Mouse (Mus musculus) heart, postnatal 10 days (tissue): ENCODE data around the gene Actrt2. TPM values are rescaled to one million over a fixed set of nuclear protein-coding genes. Genes with fewer than 3 reads are reported as not detected.

Source experiments
- DNase-seq, 2 experiments: peaks; one replicate each; pipeline ENCODE4 v3.0.0; 2021
- intact Hi-C: fragments of 180-260 bp; cut with DNase I; formaldehyde crosslinking; loops from one replicate; pipeline ENCODE4 v1.15.1; 2025
- total RNA-seq, 2 experiments: library from RNA; stranded (reverse); gene quantifications; 2 replicates each; pipeline ENCODE4 v1.2.3; 2021

Gene Actrt2
- total RNA-seq: not detected

DNA sequence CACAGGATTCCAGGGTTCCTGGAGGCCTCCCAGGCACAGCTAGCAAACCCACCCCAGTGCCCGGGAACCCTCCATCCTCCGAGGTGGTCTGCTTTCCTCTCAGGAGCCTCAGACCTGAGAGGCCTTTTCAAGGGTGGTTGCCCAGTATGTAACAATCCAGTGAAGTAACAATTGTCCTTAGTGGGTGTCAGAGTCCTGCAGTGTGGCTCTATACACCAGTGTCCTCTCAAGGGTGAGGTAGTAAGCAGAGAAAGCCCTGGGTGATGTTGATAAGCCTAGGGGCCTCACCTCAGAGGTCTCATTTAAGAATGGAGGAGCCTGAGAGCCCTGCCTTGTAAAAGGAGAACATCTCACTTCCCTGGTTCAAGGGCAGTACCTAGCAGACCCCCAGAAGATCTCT lies at the start of gene Actrt2:
TSS of gene Actrt2 (minus strand) at position 101 of the 400 bp plus-strand sequence.
- DNase-seq: no peak
- intact Hi-C loops: no loop called here

DNA sequence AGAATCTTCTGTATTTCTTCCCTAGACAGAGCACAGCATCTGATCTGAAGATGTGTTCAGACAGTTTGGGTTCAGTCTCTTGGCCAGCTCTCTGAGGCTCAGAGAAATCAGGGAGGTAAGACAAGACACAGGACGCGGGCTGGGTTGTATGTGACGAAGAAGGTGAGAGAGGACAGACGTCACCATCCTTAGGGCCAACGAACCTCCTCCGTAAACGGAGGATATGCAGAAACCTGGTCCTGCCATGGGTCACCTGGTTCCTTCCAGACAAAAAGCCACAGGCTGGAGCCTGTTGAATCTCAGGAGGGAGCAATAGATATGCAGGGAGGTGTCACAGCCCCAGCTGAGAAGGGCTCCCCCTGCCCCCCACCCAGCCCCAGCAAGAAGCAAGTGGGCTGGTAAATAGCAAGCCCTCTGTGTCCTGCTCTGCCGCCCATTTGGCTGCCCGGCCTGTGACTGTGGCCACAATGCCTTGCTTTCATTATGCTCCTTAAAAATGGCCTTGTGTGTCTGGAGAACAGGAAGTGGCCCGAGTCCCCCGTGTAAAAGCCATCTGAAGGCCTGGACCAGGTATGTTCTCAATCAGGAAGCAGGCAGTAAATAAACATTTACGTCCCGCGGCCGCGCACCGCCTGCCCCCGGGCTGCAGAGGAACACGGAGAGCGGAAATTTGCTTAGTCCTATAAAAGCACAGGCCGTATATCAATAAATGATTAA lies 41.9 kb upstream of the Actrt2 start:
- DNase-seq: no peak
- intact Hi-C loops: no loop called here

DNA sequence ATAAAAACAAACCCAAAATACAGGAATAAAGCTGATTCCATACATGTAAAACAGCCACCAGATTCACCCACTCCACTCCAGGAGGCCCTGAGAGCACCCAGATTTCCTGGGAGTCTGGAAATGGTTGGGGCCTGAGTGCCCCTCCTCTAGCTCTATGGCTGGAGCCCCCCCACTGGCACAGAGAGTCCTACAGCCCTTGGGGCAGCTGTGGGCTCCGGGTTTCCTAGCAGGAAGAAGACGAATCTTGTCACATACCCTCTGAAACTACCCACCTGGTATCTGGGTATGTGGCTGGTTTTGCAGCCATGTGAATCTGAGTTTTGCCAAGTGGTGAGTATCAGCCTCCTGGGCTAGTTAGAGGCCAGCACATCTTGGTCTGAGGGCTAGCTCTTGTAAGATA lies 41.1 kb upstream of the Actrt2 start:
- intact Hi-C loops: no loop called here
- DNase-seq: no peak

DNA sequence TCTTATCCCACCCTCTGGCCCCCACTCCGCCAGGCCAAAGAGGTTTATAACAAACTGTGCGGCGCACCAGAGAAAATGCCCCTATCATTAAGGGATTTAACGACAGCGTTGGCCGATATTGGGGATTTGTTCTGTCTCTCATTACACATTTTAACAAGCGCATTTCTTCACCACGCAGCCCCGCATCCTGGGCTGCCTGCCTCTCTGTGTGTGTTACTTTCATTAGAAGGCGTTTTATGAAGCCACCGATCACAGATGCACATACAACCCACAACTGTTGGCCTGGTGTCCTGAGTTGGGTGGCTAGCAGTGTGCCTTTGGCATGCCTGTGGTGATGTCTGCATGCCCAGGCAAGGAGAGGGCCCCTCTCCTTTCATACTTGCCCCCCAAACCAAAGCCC lies 40.6 kb upstream of the Actrt2 start:
- intact Hi-C loops: no loop called here
- DNase-seq: no peak

DNA sequence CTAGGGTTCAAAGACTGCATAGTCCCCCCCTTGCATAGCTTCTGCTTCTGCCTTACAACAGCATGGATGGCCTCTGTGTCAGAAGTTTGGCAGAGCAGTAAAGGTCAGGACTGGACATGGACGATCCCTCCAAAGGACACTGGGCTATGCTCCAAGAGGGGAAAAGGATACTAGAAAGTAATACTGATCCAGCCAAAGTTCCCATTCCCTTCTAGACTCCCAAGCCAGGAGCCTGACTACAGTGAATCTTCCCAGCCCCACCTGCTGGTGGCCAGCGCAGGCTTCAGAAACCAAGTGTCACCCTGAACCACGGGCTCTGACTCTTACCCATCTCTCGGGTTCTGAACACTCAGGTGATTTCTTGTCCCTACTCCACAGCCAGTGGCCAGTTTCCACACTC lies 39.9 kb upstream of the Actrt2 start:
- intact Hi-C loops: no loop called here
- DNase-seq: peak in 1 of 2 experiments; percentile 13

DNA sequence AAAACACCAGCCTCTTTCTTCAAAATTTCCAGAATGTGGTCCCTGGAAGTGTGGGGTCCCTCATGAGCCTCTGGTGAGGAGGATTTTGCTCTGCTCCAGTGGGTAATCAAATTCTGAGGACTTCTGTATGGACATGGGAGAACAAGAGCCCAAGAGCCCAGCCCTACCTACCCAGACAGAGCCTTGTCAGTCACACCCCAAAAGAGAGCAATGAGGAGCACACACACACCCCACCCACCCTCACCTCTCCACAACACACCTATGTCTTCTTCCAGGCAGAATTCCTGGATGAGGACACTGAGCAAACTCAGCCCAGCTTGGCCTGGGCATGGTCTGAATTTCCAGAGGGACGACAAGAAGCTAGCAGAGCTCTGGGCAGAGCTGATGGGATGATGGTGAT lies 38.8 kb upstream of the Actrt2 start:
- intact Hi-C loops: no loop called here
- DNase-seq: no peak

DNA sequence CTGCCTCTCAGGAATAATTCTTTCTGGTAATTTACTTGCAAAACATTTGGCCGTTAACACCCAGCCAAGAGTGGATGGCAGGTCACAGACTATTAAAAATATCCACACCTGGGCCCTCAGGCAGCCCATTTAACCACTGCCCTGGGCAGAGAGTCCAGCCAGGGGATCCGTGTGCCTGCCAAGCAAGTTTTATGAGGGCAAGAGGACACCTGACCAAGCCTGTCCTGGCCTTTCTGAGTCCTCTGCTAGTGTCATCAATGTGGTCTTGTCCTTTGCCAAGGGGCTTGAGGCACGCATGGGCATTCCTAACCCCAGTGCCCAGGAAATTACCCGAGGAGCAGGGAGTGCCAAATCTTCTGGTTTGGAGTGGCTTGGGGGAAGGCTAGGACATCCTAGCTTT lies 38.0 kb upstream of the Actrt2 start:
- intact Hi-C loops: no loop called here
- no peak for DNase-seq

DNA sequence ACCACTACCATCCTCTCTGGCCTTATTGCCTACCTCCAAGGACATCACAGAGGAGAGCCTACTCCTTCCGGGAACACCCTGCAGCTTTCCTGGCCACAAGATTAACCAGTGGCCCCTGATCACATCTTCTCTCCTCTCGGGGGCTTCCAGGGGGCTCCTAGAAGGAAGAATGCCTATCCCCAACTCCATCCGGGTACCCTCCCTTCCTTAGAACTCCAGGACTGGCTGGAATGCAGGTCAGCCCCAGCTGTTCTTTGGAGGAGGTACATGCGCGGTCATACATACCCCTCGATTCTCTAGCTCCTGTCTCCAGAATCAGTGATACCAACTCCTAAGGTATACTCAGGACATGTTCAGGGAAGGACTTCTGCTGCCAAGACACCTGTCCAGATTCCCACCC lies 37.4 kb upstream of the Actrt2 start:
- no peak for DNase-seq
- intact Hi-C loops: no loop called here

DNA sequence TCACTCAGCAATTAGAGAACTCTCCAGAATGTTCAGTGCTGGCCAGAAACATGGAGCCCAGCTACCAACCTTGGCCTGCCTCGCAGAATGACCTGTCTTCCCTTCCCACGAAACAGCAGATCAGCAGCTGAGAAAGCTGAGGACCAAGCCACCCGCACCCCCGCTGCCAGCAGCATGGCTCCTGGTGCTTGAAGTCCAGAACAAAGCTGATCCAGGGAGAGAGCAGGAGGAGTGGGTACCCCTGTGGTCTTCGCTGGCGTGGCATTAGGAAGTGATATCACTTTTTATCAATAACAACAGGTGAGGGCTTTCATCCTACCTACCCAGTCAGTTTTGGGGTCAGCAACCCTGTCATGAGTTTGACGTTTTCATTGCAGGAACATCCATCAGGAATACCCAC lies 36.9 kb upstream of the Actrt2 start:
- intact Hi-C loops: no loop called here
- DNase-seq: no peak

DNA sequence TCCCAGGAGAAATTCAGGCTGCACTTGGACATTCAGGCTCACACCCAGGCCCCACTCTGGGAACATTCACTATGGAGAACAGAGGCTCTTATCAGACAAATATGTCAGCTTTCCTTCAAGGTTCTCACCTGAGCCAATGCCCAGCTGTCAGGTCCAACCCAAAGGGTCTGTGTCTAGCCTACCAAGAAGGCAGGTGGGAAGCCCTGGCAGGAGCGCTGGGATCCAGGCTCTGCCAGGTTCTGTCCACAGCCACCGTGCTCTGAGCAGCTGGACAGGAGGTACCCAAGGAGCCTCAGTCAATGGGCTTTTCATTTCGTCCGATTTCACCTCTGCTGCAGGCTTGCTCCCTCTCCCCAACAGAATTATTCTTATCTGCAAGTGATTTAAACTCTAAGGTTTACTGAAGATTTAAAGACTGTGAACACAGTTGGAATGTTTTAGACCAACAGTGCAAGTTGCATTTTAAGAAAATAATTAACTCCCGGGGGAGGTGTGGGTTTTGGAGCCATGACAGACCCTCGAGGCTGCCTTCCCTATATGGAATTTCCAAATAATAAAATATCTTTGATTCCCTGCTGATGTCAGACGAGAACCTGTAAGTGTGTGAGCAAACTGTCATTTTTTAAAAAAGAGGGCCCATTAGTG lies 35.9 kb upstream of the Actrt2 start:
- no peak for DNase-seq
- intact Hi-C loops: no loop called here

DNA sequence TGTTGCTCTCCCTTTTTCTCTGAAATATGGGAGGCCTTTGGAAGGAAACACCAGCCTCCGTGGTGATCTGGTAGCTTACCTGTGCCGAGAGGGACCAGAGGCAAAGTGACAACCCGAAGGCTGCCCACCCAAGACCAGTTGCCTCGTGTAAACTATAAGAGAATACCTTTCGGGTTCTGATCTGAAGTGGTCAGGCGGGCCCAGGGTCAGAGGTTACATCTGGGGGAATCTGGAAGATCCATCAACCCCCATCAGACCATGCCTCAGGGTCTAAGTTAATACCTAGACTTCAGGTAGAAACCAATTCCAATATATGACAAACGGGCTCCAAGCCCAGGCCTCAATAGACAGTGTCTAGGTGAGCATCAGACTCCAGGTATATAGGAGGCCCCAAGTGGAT lies 35.3 kb upstream of the Actrt2 start:
- intact Hi-C loops: no loop called here
- DNase-seq: no peak

DNA sequence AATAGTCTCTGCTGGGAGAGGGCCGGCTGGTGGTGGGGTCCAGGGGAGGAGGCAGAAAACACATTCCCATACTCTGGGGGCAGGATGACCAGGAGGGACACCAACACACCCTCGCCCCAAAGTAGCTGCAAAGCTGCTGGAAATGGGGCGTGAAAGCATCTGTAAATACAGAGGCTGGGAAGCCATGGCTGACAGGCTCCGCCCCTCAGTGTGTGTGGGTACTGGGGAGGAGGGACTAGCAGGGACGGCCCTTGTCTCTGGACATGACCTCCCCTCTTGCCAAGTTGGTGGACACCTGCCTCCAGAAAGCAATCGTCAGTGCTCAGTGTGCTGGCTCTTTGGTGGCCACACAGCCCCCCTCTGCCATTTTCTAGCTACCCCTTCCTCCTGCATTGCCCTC lies 34.5 kb upstream of the Actrt2 start:
- intact Hi-C loops: no loop called here

DNA sequence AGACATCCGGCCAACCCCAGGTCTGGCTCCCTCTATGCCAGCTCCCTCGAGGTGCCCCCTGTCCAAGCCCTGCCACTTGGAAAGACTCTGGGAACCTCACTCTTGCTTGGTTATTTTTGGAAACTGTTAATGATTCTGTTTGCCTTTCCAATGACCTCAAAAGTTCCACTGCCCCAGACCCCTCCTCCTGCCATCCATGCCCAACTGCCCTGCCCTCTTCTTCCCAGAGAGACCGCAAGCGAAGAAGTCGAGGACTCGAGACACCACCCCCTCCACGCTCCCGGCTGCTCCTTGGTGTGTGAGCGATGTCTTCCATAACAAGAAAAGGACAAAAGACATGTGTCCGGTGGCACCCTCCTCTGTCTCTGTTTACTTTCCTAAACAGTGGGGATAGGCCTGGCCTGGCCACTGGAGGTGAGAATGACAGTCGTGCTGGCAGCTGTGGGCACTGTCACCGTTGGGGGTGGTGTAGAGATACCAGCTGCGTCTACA lies 33.3 kb upstream of the Actrt2 start:
- intact Hi-C loops: no loop called here
- peak; percentile 74 to 79 for DNase-seq

More for the DNA sequence above, 34.5 kb upstream of the Actrt2 start:
- no peak for DNase-seq

DNA sequence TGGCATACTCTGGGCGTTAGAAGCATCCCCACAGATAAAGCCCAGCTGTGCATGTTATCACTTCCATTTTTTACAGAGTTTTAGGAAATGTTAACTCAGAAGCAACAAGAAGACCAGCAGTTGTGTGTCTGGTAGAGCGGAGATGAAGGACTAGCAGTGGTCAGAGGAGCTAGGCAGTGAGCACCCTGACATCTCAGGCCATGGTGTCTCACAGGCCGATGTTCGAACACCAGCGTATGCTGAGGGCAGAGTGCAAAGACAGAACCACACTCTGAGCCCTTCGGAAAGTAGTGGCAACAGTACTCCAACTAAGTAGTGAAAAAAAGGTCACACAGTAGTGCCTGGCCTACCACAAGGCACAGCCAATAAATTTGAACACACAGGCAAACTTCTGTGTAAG lies 32.8 kb upstream of the Actrt2 start:
- DNase-seq: no peak
- intact Hi-C loops: no loop called here

DNA sequence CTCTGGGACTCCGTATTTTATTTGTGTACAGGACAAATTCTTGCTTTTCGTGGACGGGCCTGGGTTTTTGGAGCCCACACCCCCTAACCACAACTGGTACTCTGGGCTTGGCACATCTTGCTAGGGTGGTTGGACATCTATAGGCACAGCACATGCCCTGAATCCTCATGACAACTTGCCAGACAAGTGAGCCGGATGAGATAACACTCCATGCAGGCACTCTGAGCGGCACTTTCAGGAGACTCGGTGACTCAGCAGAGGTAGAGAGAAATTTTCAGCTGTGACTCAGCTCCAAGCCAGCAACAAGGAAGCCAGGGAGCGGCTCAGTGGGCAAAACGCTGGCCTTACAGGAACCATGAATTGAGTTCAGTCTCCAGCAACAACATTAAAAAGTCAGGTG lies 31.6 kb upstream of the Actrt2 start:
- intact Hi-C loops: no loop called here
- DNase-seq: peak in 1 of 2 experiments; percentile 42

DNA sequence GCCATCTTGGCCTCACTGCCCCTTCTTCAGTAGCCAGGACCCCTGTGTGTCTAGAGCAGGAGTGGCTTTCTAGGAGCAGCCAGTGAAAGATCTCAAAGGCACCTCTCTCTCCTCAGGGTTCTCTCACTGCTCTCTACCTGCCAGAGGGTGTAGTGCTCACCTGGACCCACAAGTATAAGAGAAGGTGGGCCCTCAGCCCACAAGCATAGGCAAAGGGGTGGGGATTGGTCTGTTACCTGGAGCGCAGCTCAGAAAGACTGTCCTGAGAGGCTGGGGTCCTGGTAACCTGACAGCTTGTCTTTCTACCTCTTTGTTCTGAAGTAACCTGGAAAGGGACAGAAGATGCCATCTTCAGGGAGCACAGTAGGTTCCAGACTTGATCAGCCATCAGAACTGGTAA lies 31.0 kb upstream of the Actrt2 start:
- DNase-seq: no peak
- intact Hi-C loops: no loop called here

DNA sequence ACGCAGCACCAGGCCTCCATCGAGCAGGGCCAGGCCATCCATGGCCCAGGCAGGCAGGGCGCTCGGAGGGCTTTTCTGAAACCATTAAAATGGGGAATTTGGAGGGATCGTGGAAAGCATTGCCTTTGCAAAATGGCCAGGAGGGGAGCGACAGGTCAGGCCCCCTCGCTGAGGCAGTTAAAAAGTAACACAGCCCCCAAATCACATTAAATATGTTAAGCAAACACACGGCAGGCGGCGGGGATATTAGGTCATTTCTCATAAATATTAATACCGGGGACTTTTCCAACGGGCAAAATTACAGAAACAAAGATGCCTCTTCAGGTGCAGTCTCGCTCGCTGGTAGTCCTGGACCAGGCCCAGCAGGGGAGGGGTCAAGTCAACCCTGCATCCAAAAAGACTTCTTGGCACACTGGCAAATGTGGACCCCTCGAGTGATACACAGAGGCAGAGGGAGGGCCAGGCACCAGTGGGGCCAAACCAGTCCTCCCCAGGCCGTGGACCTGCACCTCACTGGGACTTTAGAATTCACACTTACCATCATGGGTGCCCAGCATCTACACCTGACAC lies 30.4 kb upstream of the Actrt2 start:
- intact Hi-C loops: no loop called here
- no peak for DNase-seq

DNA sequence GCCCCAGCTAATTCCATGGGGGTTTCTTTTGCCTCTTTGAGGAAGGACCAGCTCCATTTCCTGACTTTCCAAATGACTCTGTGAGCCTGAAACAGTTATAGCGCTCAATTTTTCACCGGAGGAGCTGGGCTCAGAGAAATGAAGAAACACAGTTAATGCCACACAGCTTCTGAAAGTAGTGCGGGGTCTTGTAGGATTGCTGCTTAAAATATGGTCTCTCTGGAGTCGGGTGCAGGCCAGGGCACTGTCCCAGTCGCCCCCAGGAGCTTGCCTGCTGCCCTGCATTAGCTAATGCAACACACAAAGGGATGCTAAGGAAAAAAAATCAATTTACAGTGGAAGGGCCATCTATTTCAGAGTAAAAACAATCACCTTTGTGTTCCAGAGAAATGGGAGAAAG lies 29.8 kb upstream of the Actrt2 start:
- intact Hi-C loops: no loop called here

DNA sequence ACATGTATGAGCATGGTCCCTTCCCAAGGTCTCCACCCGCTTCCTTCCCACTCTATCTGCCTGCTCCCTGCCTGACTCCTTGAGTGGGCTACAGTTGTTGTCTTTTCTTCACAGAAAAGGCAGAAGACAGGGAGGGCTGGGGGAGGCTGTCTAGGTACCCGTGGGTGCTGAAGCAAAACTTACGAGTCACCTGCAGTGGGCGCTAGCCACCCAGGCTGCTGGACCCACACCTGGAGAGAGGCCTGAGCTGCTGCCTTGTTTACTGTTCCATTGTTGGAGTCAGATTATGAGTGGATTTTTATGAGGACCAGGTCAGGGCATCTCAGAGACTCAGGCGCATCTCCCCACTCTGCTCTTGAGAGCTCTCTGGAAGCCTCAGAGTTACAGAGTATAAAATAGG lies 28.9 kb upstream of the Actrt2 start:
- intact Hi-C loops: no loop called here
- no peak for DNase-seq

More for the DNA sequence above, 29.8 kb upstream of the Actrt2 start:
- DNase-seq: no peak

DNA sequence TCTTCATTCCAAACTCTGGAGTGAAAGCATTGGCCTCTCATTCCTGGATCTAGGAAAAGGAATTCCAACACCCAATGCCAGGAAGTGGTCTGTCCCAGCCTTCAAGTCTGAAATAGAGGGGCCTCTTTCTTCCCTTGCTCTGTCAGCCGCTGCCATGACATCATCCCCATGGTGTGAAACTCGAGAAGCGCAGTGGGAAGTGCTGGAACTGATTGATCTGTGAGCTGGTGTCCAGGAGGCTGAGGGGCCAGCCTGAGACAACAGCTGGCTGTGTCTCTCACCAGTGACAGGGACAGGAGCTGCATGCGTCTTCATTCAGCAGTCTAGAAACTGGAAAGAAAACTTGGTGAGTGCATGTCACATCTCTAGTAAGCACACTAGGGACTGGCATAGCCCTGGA lies 28.5 kb upstream of the Actrt2 start:
- DNase-seq: no peak
- intact Hi-C loops: no loop called here

DNA sequence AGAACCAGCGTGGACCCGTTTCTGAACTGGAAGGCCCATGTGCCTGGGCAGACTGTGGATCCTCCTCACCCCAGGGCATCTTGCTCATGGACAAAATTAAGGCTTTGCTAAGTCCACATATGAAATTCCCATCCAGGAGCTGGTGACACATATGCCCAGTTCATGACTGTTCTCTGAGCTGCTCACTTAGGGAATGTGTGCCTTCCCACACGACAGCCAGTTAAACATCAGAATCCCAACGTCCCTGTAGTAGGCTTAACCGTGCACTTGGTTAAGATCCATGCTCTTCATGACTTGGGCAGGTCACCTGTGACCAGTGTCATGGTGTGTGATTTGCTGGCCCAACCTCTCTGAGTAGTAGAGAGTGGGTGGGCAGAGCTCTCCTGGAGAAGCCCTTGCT lies 26.7 kb upstream of the Actrt2 start:
- intact Hi-C loops: no loop called here
- DNase-seq: no peak

DNA sequence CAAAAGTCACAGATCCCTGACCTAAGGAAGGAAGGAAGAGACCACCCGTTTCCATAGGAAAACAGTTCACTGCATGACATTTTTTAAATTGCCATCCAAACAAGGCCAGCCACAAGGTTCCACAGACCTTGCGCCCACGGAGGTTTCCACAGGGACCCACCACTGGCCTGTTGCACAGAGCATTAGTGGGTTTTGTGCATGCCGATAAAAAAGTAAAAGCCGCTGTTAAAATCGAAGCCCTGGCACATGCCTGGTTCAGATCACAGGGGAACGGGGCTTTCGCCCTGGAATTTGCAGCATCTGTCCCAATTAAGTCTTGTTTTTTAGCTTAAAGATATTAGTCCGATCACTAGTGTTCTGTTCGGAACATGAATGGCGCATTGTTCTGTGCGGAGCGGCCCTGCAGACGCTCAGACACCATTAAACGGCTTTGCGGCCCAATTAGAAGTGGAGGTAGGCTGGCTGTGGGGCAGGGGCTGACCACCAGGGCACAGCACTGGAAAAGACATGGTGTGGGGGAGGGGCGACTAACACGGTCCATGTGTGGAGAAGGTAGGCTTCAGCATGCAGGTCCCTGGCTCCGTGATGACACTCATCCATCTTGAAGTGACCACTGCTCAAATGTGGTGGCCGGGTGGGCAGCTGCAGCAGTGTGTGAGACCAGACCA lies 25.8 kb upstream of the Actrt2 start:
- no peak for DNase-seq
- intact Hi-C loops: no loop called here
